Mouse (Mus musculus) adrenal gland, adult 8-10 months (tissue): Measurements from ENCODE around the gene Slc3a2. TPM values are rescaled to one million over a fixed set of nuclear protein-coding genes. Genes with fewer than 3 reads are reported as not detected.

Source experiments
- DNase-seq: peaks from one replicate; pipeline ENCODE4 v3.0.0; 2022
- total RNA-seq, 4 experiments: library from RNA; stranded (reverse); gene quantifications; 2 replicates each; pipeline ENCODE4 v1.2.4; 2022

Slc3a2 gene
- total RNA-seq, 4 experiments from 2014 or later, result 210 to 266 (median 246) TPM

GRCm38 (mm10) chr19:8710057-8710456, 13.1 kb downstream of the Slc3a2 start:
- DNase-seq, result no peak

- no peak for DNase-seq
Observed at GRCm38 (mm10) chr19:8708954-8709353, 14.2 kb downstream of the Slc3a2 start.

GRCm38 (mm10) chr19:8706930-8707329, 16.2 kb downstream of the Slc3a2 start:
- DNase-seq, result no peak

GRCm38 (mm10) chr19:8706132-8706667, 17.0 kb downstream of the Slc3a2 start:
- DNase-seq, result no peak

GRCm38 (mm10) chr19:8705026-8705708, 18.0 kb downstream of the Slc3a2 start:
- DNase-seq, result no peak

- DNase-seq, result no peak
Observed at GRCm38 (mm10) chr19:8703571-8703970, 19.6 kb downstream of the Slc3a2 start.

- no peak for DNase-seq
Observed at GRCm38 (mm10) chr19:8702458-8702857, 20.7 kb downstream of the Slc3a2 start.

GRCm38 (mm10) chr19:8699652-8700051, 23.5 kb downstream of the Slc3a2 start:
- no peak for DNase-seq

GRCm38 (mm10) chr19:8695330-8695729, 27.8 kb downstream of the Slc3a2 start:
- no peak for DNase-seq

GRCm38 (mm10) chr19:8692740-8693139, 30.4 kb downstream of the Slc3a2 start:
- no peak for DNase-seq

- no peak for DNase-seq
Observed at GRCm38 (mm10) chr19:8691871-8692539, 31.2 kb downstream of the Slc3a2 start.

GRCm38 (mm10) chr19:8683627-8684026, 39.5 kb downstream of the Slc3a2 start:
- DNase-seq, result no peak

GRCm38 (mm10) chr19:8682996-8683395, 40.2 kb downstream of the Slc3a2 start:
- peak; percentile 60 for DNase-seq

- DNase-seq, result no peak
Observed at GRCm38 (mm10) chr19:8681633-8682362, 41.4 kb downstream of the Slc3a2 start.

- no peak for DNase-seq
Observed at GRCm38 (mm10) chr19:8679031-8679779, 44.0 kb downstream of the Slc3a2 start.

- DNase-seq, result no peak
Observed at GRCm38 (mm10) chr19:8673336-8674063, 49.7 kb downstream of the Slc3a2 start.

- no peak for DNase-seq
Observed at GRCm38 (mm10) chr19:8672859-8673258, 50.3 kb downstream of the Slc3a2 start.

- no peak for DNase-seq
Observed at GRCm38 (mm10) chr19:8665746-8666145, 57.4 kb downstream of the Slc3a2 start.

- no peak for DNase-seq
Observed at GRCm38 (mm10) chr19:8664859-8665258, 58.3 kb downstream of the Slc3a2 start.

GRCm38 (mm10) chr19:8663911-8664421, 59.2 kb downstream of the Slc3a2 start:
- no peak for DNase-seq

GRCm38 (mm10) chr19:8663360-8663839, 59.8 kb downstream of the Slc3a2 start, which contains the start of gene Chrm1:
Gene Chrm1 (plus strand): TSS chr19:8663789.
- no peak for DNase-seq
